Mouse (Mus musculus) lung, adult 2 months (tissue): ENCODE measurements around the gene Tdrd5.
"Not testable (repeated sequence)": the region's sequence is repeated elsewhere in the genome, so short reads cannot be mapped to it uniquely, and the experiment has no call there.

Source experiments
- CTCF ChIP-seq: fragments of 200-500 bp; IDR thresholded peaks from 2 replicates; pipeline ENCODE4 v1.5.1; 2011; ENCODE audit warnings: mild to moderate bottlenecking, low read length, control low read depth; ENCODE audit not compliant: insufficient read depth
- POLR2A ChIP-seq: fragments of 200-500 bp; IDR thresholded peaks from 2 replicates; pipeline ENCODE4 v1.6.1; 2011; ENCODE audit warnings: low read depth, mild to moderate bottlenecking, control low read depth, low read length, borderline replicate concordance; ENCODE audit errors: extremely low read depth

DNA sequence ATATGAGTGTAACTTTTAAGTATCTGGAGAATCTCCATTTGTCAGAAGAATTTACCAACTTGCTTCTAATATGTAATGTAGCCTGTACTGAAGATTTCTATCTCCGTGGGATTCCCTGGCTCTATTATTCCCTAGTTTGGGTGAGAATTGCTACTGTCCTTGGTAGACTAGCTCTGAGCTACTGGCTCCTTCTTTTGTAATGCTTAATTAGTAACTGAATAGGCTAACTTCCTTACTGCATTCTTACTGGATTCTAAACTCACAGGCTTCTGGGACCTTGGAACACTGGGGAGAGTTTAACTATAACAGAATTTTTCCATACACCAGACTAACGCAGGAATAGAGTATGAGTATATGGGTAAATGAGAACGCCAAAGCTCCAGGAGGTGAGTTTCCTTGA lies 34.9 kb downstream of the Tdrd5 start:
- not testable (repeated sequence) for TF ChIP-seq CTCF, POLR2A
